Mouse (Mus musculus) kidney, postnatal 0 days (tissue): ENCODE results near the gene Efna1. TPM values are rescaled to one million over a fixed set of nuclear protein-coding genes. Genes with fewer than 3 reads are reported as not detected.

Experiments
- ATAC-seq: fragments of 200-750 bp; cut with Nextera tagmentation; replicated peaks from 2 replicates; pipeline ENCODE4 v1.8.0; 2017; ENCODE audit warnings: low read depth, moderate number of reproducible peaks, moderate TSS enrichment, moderate library complexity; ENCODE audit not compliant: low FRiP score
- DNase-seq: peaks from one replicate; pipeline ENCODE4 v3.0.0-alpha.2; 2016; ENCODE audit warnings: low spot score
- H3K27ac ChIP-seq: fragments of 300-500 bp; sonication (generic); 2 replicates; pipeline ENCODE4 v1.5.1; 2014; ENCODE audit warnings: mild to moderate bottlenecking
- H3K27me3 ChIP-seq: fragments of 300-500 bp; sonication (generic); 2 replicates; pipeline ENCODE4 v1.6.1; 2014; ENCODE audit warnings: low read length, mixed read lengths; ENCODE audit not compliant: insufficient read depth
- H3K36me3 ChIP-seq: fragments of 300-500 bp; sonication (generic); 2 replicates; pipeline ENCODE4 v1.6.1; 2014; ENCODE audit warnings: low read length, mixed read lengths; ENCODE audit not compliant: insufficient read depth
- H3K4me1 ChIP-seq: fragments of 300-500 bp; sonication (generic); replicated peaks from 2 replicates; pipeline ENCODE4 v1.6.1; 2014; ENCODE audit warnings: antibody characterized with exemption, low read length, mixed read lengths; ENCODE audit not compliant: insufficient read depth
- H3K4me2 ChIP-seq: fragments of 300-500 bp; sonication (generic); 2 replicates; pipeline ENCODE4 v1.6.1; 2014; ENCODE audit warnings: mild to moderate bottlenecking, low read length, moderate library complexity, mixed read lengths
- H3K4me3 ChIP-seq: fragments of 300-500 bp; sonication (generic); replicated peaks from 2 replicates; pipeline ENCODE4 v1.5.1; 2014; ENCODE audit warnings: low read depth, low read length
- H3K9ac ChIP-seq: fragments of 300-500 bp; sonication (generic); 2 replicates; pipeline ENCODE4 v1.6.1; 2014; ENCODE audit warnings: low read depth, low read length
- H3K9me3 ChIP-seq: fragments of 300-500 bp; sonication (generic); replicated peaks from 2 replicates; pipeline ENCODE4 v1.6.1; 2016; ENCODE audit warnings: low read length, inconsistent platforms, mixed read lengths
- CTCF ChIP-seq: IDR thresholded peaks from 2 replicates; pipeline ENCODE4 v1.5.1; 2016; ENCODE audit warnings: antibody characterized with exemption, low read depth, mild to moderate bottlenecking, moderate library complexity
- WGBS: fragments of 180-500 bp; shearing (Covaris S2); extraction: QIAGEN DNeasy Blood & Tissue Kit; methylation state at CpG from one replicate; pipeline ENCODE4 v1.1.7; 2014; 5-methylcytosine and 5-hydroxymethylcytosine counted together
- polyA plus RNA-seq: library from polyadenylated mRNA; unstranded; fragments of >200 nt; fragmentation: Nextera tagmentation; extraction: Ambion mirVana; gene quantifications from 2 replicates; pipeline ENCODE4 v1.2.1, GENCODE M21; 2015

The Efna1 gene
- polyA plus RNA-seq, 1 experiment from 2014 or later = 79.5 TPM

DNA sequence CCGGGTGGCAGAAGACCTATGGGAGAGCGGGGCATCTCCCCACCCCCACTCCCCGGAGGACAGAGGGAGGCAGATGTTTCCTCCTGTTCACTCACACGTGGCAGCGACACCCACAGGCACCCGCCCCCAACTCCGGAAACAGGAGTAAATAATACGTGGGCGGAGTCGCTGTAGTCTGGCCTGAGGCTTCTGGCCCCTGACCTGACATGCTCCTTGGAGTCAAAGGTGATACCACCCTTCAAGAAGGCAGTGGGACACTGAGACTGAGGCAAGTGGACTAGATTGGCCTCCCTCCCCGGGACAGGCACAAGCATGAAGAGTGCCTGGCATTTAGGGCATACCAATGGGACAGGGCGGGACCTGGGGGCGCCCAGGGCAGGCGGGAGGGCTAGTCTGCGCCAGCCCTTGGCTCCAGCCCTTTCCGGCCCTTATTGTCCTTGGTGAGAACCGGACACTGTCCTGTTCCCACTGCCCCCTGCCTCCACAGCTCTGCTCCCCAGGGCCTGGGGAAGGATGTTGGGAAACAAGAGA, 29.5 kb downstream of the Efna1 start:
- Histone ChIP-seq H3K9me3 (no peaks in the 10 kb centered on the region), H3K4me1 (peaks cover 14% of the 10 kb centered on the region), H3K4me3 (no peak overlapping the region), H3K27ac (peak overlapping the region; percentile 64), H3K9ac (no peak overlapping the region), H3K4me2 (peak overlapping the region; percentile 29), H3K36me3 (no peaks in the 10 kb centered on the region), H3K27me3 (no peaks in the 10 kb centered on the region)
- ATAC-seq (peak; percentile 57), DNase-seq (peak; percentile 82)
- no peak; the same call in 1 of the 2 replicates for TF ChIP-seq CTCF
- 1% methylated on average over 17 of the region's 17 CpGs for WGBS

DNA sequence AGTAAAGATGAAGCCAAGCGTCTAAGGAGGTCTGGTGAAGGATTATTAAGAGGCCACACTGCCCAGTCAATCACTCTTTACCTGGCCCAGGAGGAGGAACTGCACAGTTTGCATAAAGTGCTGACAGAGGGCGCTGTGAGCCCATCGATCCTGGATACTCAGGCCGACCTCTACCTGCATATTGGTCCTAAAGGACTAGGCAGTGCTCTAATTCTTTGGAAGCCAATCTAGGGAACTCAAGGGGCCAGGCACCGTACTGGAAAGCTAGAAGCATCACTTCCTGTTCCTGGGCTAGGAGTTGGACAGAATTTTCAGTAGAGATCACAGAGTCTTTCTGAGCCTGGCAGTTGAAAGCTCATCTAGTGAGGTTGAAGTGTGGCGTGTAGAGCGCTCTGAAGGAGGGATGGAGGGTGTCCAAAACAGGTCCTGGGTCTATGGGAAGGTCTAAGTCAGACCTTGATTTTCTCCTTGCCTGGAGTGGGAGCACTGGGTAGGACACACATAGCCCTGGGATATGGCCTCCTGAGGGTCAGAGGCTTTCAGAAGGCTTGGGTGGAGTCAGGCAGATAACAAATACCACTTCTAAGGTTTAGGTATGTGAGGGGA, 30.4 kb downstream of the Efna1 start:
- TF ChIP-seq CTCF = peak; percentile 88
- DNase-seq = peak; percentile 79
- H3K4me2 ChIP-seq = 0 out of 2 replicates have a peak overlapping the region, but pooled peaks have one; percentile 29
- peaks cover 14% of the 10 kb centered on the region for H3K4me1 ChIP-seq
- H3K9ac ChIP-seq = no peak overlapping the region
- peak overlapping the region; percentile 77 for H3K27ac ChIP-seq
- 19% methylated on average over 7 of the region's 7 CpGs for WGBS
- H3K9me3 ChIP-seq = no peaks in the 10 kb centered on the region
- H3K36me3 ChIP-seq = no peaks in the 10 kb centered on the region
- no peak overlapping the region for H3K4me3 ChIP-seq
- ATAC-seq = peak; percentile 17; the same call in 1 of the 2 replicates
- no peaks in the 10 kb centered on the region for H3K27me3 ChIP-seq

DNA sequence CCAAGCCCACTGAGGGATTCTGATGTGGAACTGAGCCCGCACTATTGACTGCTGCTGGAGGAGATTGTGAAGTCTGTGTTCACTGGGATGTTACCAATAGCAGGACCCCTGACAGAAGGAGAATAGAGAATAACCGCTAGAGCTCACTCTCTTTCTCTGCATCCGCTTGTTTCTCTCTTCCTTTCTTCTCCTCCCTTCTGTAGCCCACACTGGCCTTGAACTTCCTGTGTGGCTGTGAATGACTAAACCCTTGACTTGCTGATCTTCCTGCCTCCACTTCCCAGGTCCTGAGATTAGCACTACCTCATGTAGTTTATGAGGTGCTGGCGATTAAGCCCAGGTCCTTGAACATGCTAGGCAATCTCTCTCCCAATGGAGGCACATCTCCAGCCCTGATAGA, 33.5 kb downstream of the Efna1 start:
- Histone ChIP-seq H3K27ac (no peak overlapping the region), H3K4me3 (no peak overlapping the region), H3K4me2 (peak overlapping the region; percentile 80), H3K36me3 (no peaks in the 10 kb centered on the region), H3K27me3 (no peaks in the 10 kb centered on the region), H3K9ac (peak overlapping the region; percentile 72; the same call in 1 of the 2 replicates), H3K9me3 (no peaks in the 10 kb centered on the region), H3K4me1 (peaks cover 29% of the 10 kb centered on the region)
- no peak for TF ChIP-seq CTCF
- ATAC-seq = no peak
- 77% methylated on average over 4 of the region's 4 CpGs for WGBS
- DNase-seq = no peak

DNA sequence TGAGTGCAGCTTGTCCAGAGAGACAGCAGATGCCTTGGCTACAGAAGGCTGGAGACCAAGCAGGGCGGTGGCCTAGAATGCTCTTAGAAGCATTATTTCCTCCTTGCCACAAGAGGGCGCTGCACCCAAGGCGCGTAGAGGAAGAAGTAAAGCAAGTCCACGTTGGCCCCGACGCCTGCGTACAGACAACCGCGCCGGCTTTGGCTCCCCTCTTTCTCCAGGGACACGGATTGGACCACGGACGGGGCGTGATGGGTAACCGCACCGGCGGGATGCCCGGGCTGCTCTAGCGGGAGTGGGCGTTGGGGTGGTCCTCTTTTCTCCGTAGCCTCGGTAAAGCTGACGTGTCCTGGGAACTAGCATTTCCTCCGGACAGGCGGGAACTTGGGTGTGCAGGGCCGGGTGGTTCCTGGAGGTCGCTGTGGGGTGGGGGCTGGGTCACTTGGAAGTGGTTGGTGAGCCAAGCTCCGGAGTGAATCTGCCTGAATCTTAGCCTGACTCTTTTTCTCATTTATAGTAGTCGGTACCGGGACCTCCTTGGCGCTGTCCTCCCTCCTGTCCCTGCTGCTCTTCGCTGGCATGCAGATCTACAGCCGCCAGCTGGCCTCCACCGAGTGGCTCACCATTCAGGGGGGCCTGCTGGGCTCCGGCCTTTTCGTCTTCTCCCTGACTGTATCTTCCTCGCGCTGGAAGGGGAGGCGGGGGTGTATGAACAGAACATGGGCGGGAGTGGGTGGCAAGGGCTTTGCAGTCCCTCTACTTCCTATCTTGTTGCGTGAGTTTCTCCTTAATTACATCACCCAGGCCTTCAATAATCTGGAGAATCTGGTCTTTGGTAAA, 34.5 kb downstream of the Efna1 start, which contains the start of gene Trim46:
Gene Trim46 (minus strand): TSS at position 49 of the 840 bp plus-strand sequence.
- Histone ChIP-seq H3K36me3 (no peaks in the 10 kb centered on the region), H3K4me3 (peak within 1 kb of the TSS; percentile 76), H3K27me3 (no peaks in the 10 kb centered on the region), H3K9ac (peak within 1 kb of the TSS; percentile 72), H3K4me2 (peak within 1 kb of the TSS; percentile 80), H3K9me3 (no peaks in the 10 kb centered on the region), H3K4me1 (peaks cover 25% of the 10 kb centered on the region), H3K27ac (peak within 1 kb of the TSS; percentile 62)
- WGBS = under 1% methylated on average over 42 of the region's 42 CpGs
- ATAC-seq (peak; percentile 30), DNase-seq (peak; percentile 97)
- TF ChIP-seq CTCF = peak; percentile 99

DNA sequence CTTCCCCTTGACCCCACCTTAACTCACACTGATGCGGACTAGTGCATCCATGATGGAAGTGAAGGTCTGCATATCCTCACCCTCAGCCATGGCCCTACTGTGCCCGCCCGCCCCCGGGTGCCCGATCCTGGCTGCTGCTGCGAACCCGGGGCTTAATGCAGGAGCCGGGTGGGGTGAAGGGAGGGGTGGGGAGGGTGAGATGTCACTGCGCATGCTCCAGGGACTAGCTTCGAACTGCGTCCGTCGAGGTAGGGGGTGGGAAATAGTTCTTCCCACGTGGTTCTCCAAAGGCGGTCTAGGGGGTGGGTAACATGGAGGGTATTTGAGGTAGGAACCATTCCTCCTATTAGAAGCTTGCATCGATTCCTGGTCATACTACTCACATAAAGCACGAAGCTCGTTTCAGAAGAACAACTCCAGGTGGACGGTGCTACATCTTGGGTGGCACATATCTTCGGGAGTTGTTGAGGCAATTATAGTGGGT, 35.2 kb downstream of the Efna1 start, which contains the start of gene Krtcap2:
Gene Krtcap2 (plus strand): TSS at position 279 of the 484 bp plus-strand sequence.
- peak within 1 kb of the TSS; percentile 80 for H3K4me2 ChIP-seq
- H3K9ac ChIP-seq = peak within 1 kb of the TSS; percentile 72
- peak within 1 kb of the TSS; percentile 62 for H3K27ac ChIP-seq
- no peaks in the 10 kb centered on the region for H3K27me3 ChIP-seq
- no peaks in the 10 kb centered on the region for H3K9me3 ChIP-seq
- ATAC-seq (peak; percentile 11; the same call in 1 of the 2 replicates), DNase-seq (no peak)
- no peaks in the 10 kb centered on the region for H3K36me3 ChIP-seq
- H3K4me3 ChIP-seq = peak within 1 kb of the TSS; percentile 76
- WGBS = 3% methylated on average over 20 of the region's 20 CpGs
- TF ChIP-seq CTCF = no peak
- H3K4me1 ChIP-seq = peaks cover 18% of the 10 kb centered on the region
